31 mouse cellular contexts compared by ENCODE assay signal in the genomic region with DNA sequence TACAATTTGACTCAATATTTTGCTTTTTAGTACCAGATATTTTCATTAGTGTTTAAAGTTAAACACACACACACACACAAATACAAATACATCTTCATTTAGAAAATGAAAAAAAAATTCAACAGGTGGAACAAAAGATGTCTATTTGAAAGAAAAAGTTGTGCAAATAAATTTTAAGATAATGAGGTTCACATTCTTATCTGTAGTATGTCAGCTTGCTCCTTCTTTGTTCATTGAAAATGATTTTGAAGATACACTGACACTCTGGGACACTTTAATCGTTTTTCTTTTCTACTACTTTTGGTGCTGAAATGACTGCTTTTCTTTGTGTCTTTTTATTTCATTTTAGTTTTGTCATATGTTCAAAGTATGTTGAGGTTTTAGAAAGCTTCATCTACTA.
"Had no signal": no experiment of that assay in that cellular context is flagged by ENCODE, and none has a peak within 500 bp of the region (broad histone marks: within the 10 kb centered on the region; RNA-seq: fewer than 3 reads in every experiment).

No protein-coding gene starts in this region.

- H3K27me3 ChIP-seq: heart, embryonic 12.5 days; heart, embryonic 13.5 days; heart, embryonic 15.5 days; hindbrain, embryonic 12.5 days; hindbrain, embryonic 13.5 days; hindbrain, embryonic 15.5 days; intestine, embryonic 15.5 days; kidney, embryonic 15.5 days had no signal

- H3K4me3 ChIP-seq: heart, embryonic 10.5 days; heart, embryonic 12.5 days; heart, embryonic 13.5 days; heart, embryonic 15.5 days; hindbrain, embryonic 10.5 days; hindbrain, embryonic 12.5 days; hindbrain, embryonic 13.5 days; hindbrain, embryonic 15.5 days; intestine, embryonic 15.5 days; kidney, embryonic 15.5 days; layer of hippocampus, adult 2 months; left cerebral cortex, adult 2 months had no signal

- H3K9me3 ChIP-seq: heart, embryonic 10.5 days; heart, embryonic 12.5 days; heart, embryonic 13.5 days; heart, embryonic 15.5 days; hindbrain, embryonic 10.5 days; hindbrain, embryonic 12.5 days; hindbrain, embryonic 13.5 days; hindbrain, embryonic 15.5 days; intestine, embryonic 15.5 days; kidney, embryonic 15.5 days had no signal

- H3K36me3 ChIP-seq: heart, embryonic 10.5 days; heart, embryonic 12.5 days; heart, embryonic 13.5 days; heart, embryonic 15.5 days; hindbrain, embryonic 10.5 days; hindbrain, embryonic 12.5 days; hindbrain, embryonic 13.5 days; hindbrain, embryonic 15.5 days; intestine, embryonic 15.5 days; kidney, embryonic 15.5 days had no signal

- H3K4me1 ChIP-seq: heart, embryonic 10.5 days; heart, embryonic 12.5 days; heart, embryonic 13.5 days; heart, embryonic 15.5 days; hindbrain, embryonic 10.5 days; hindbrain, embryonic 12.5 days; hindbrain, embryonic 13.5 days; hindbrain, embryonic 15.5 days; intestine, embryonic 15.5 days; kidney, embryonic 15.5 days had no signal

- H3K9ac ChIP-seq: heart, embryonic 12.5 days; heart, embryonic 13.5 days; heart, embryonic 15.5 days; hindbrain, embryonic 12.5 days; hindbrain, embryonic 13.5 days; hindbrain, embryonic 14.5 days; hindbrain, embryonic 15.5 days; intestine, embryonic 15.5 days; kidney, embryonic 15.5 days had no signal

- H3K27ac ChIP-seq: heart, embryonic 10.5 days; heart, embryonic 13.5 days; heart, embryonic 15.5 days; hindbrain, embryonic 10.5 days; hindbrain, embryonic 12.5 days; hindbrain, embryonic 13.5 days; hindbrain, embryonic 14.5 days; hindbrain, embryonic 15.5 days; hindbrain, postnatal 0 days; intestine, embryonic 15.5 days; kidney, embryonic 15.5 days; kidney, postnatal 0 days; layer of hippocampus, adult 2 months; left cerebral cortex, adult 2 months had no signal

- DNase-seq: heart, postnatal 10 days; heart, postnatal 14 days; heart, postnatal 36 days; heart, postnatal 4 days; kidney, adult 11 months; kidney, adult 18-20 months; kidney, adult 2 months; kidney, adult 8-10 months; kidney, adult 9 months; kidney, postnatal 10 days; kidney, postnatal 14 days; kidney, postnatal 25 days; kidney, postnatal 36 days; kidney, postnatal 4 days; layer of hippocampus, adult 9-11 months; layer of hippocampus, postnatal 36 days had no signal
